In the genomic region with DNA sequence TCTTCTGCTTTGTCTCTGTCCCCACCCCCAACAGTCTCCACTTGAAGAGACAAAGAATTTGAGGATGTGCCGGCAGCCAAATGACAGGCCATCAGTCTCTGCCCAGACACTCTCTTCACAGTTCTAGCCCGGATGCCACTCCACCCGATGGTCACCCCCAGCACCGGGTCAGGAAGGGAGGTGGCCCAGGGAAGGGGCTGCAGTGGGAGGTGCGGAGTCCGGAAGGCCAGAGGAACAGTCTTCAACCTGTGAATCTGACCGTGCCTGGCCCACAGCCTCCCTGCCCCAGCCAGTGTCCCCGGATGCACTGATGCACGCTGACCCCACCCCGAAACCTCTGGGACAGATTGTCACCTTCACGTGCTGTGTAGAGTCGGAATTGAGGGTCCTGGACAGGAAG, we compare ENCODE assay signal across 11 mouse cellular contexts. TPM values are rescaled to one million over a fixed set of nuclear protein-coding genes. Genes with fewer than 3 reads are reported as not detected.
DNase-seq lines count a peak whose midpoint lies in the region; ATAC-seq and TF ChIP-seq lines count a peak whose summit lies in the region.
"Had no signal": no experiment of that assay in that cellular context is flagged by ENCODE, and none has a peak within 500 bp of the region (broad histone marks: within the 10 kb centered on the region; RNA-seq: fewer than 3 reads in every experiment).

No protein-coding gene starts in this region.

- 34% methylated on average over 12 of the region's 12 CpGs for whole genome bisulfite sequencing in lung, embryonic 14.5 days
- WGBS in midbrain, embryonic 14.5 days: 68% methylated on average over 12 of the region's 12 CpGs

- H3K27me3 ChIP-seq in lung, embryonic 14.5 days (ENCODE audit: insufficient read depth, low read length): peaks cover 9% of the 10 kb centered on the region
- peaks cover 7% of the 10 kb centered on the region; the same call in 1 of the 2 replicates for H3K27me3 ChIP-seq in midbrain, embryonic 14.5 days (ENCODE audit: control insufficient read depth, insufficient read depth, low read length)

- H3K4me2 ChIP-seq in lung, embryonic 14.5 days: no peak overlapping the region
- no peak overlapping the region for H3K4me2 ChIP-seq in midbrain, embryonic 14.5 days (ENCODE audit: low read length)

- intact Hi-C loops in heart, postnatal 25 days (cut with DNase I): loop anchor here (5.0 kb wide), 2 partner anchors 94 to 124 kb away; a partner anchor contains a TSS
- intact Hi-C loops in left cerebral cortex, postnatal 14 days (cut with DNase I): loop anchor here (5.0 kb wide), 1 partner anchor 79 kb away; no protein-coding TSS in a partner anchor

- no peaks in the 10 kb centered on the region for H3K9me3 ChIP-seq in lung, embryonic 14.5 days (ENCODE audit: low read depth, low read length)
- H3K9me3 ChIP-seq in midbrain, embryonic 14.5 days (ENCODE audit: control insufficient read depth, low read length): no peaks in the 10 kb centered on the region

- ATAC-seq in lung, embryonic 14.5 days (ENCODE audit: insufficient read depth): 0 out of 2 replicates have a peak, but pooled peaks have one; percentile 52
- no peak for ATAC-seq in midbrain, embryonic 14.5 days (ENCODE audit: low FRiP score, low TSS enrichment)

- TF ChIP-seq CTCF in lung, embryonic 14.5 days (IDR thresholded peaks at IDR 0.05; ENCODE audit: low read depth): no peak

- no peak overlapping the region for H3K4me3 ChIP-seq in lung, embryonic 14.5 days (ENCODE audit: low read depth, low read length)
- no peak overlapping the region for H3K4me3 ChIP-seq in midbrain, embryonic 14.5 days (replicated peaks; ENCODE audit: low read depth, low read length)

- H3K36me3 ChIP-seq in lung, embryonic 14.5 days (ENCODE audit: insufficient read depth): no peaks in the 10 kb centered on the region
- no peaks in the 10 kb centered on the region for H3K36me3 ChIP-seq in midbrain, embryonic 14.5 days (ENCODE audit: control insufficient read depth, insufficient read depth, low read length)

- H3K4me1 ChIP-seq in lung, embryonic 14.5 days (ENCODE audit: insufficient read depth): no peaks in the 10 kb centered on the region; the same call in 1 of the 2 replicates
- H3K4me1 ChIP-seq in midbrain, embryonic 14.5 days (ENCODE audit: control insufficient read depth, insufficient read depth, low read length): 0 out of 2 replicates have a peak, but pooled peaks cover 5% of the 10 kb centered on the region

- DNase-seq in adrenal gland, adult (ENCODE audit: inconsistent age in 2 of 2, low spot score in 1 of 2): peak; percentile 59 to 76
- DNase-seq in adrenal gland, postnatal 4 days (ENCODE audit: low spot score in 2 of 2): no peak
- DNase-seq in adrenal gland, postnatal 10 days: peak; percentile 35
- DNase-seq in heart, postnatal 25 days (ENCODE audit: low spot score): peak; percentile 55
- peak; percentile 39 for DNase-seq in lung, embryonic 14.5 days
- DNase-seq in frontal cortex, postnatal 14 days (ENCODE audit: low spot score in 2 of 2): no peak
- no peak for DNase-seq in left cerebral cortex, postnatal 14 days (ENCODE audit: low spot score in 2 of 2)
- no peak for DNase-seq in midbrain, embryonic 14.5 days
- DNase-seq: cerebellum, postnatal 14 days; layer of hippocampus, adult 9-11 months had no signal

- H3K9ac ChIP-seq in lung, embryonic 14.5 days: no peak overlapping the region
- H3K9ac ChIP-seq in midbrain, embryonic 14.5 days (replicated peaks; ENCODE audit: low read length): no peak overlapping the region

- H3K27ac ChIP-seq in lung, embryonic 14.5 days (ENCODE audit: low read depth): no peak overlapping the region; the same call in 1 of the 2 replicates
- H3K27ac ChIP-seq in midbrain, embryonic 14.5 days (replicated peaks; ENCODE audit: low read depth, low read length): no peak overlapping the region

RNA-seq across cellular contexts. Expression of a gene that starts 33.3 kb away (rescaled TPM):
- total RNA-seq in adrenal gland, postnatal 4 days (2021): 1 to 10 TPM; 2.9 to 4.0 TPM
- 1 to 10 TPM in 1 of 2 experiments, under 1 TPM in 1; 0.84 to 2.2 TPM for total RNA-seq in adrenal gland, postnatal 10 days (2021)
- 1 to 10 TPM; 1.1 to 1.2 TPM for total RNA-seq in heart, postnatal 25 days (2021)
- polyA plus RNA-seq in lung, embryonic 14.5 days (2014; fragmentation: Nextera tagmentation; extraction: Ambion mirVana): 1.2 TPM in 2 replicates
- 10 to 100 TPM; 25.7 to 26.5 TPM for total RNA-seq in left cerebral cortex, postnatal 14 days (2021)
- 5.1 and 6.4 TPM in 2 replicates for polyA plus RNA-seq in midbrain, embryonic 14.5 days (2014; fragmentation: Nextera tagmentation; extraction: Ambion mirVana)

RNA-seq across cellular contexts. Expression of a gene that starts 36.2 kb away (rescaled TPM):
- 100 to 1,000 TPM; 184 to 196 TPM for total RNA-seq in adrenal gland, postnatal 4 days (2021)
- total RNA-seq in adrenal gland, postnatal 10 days (2021): 100 to 1,000 TPM; 419 to 460 TPM
- total RNA-seq in heart, postnatal 25 days (2021): 100 to 1,000 TPM; 676 to 685 TPM
- polyA plus RNA-seq in lung, embryonic 14.5 days (2014; fragmentation: Nextera tagmentation; extraction: Ambion mirVana): 247 TPM in 2 replicates
- total RNA-seq in left cerebral cortex, postnatal 14 days (2021): 100 to 1,000 TPM; 186 to 200 TPM
- polyA plus RNA-seq in midbrain, embryonic 14.5 days (2014; fragmentation: Nextera tagmentation; extraction: Ambion mirVana): 263 and 316 TPM in 2 replicates

RNA-seq across cellular contexts. Expression of a gene that starts 36.2 kb away (rescaled TPM):
- total RNA-seq in adrenal gland, postnatal 4 days (2021): not detected
- total RNA-seq in adrenal gland, postnatal 10 days (2021): not detected
- not detected for total RNA-seq in heart, postnatal 25 days (2021)
- 0.54 and 1.0 TPM in 2 replicates for polyA plus RNA-seq in lung, embryonic 14.5 days (2014; fragmentation: Nextera tagmentation; extraction: Ambion mirVana)
- 1 to 10 TPM; 1.3 to 1.8 TPM for total RNA-seq in left cerebral cortex, postnatal 14 days (2021)
- 0.54 and 1.5 TPM in 2 replicates for polyA plus RNA-seq in midbrain, embryonic 14.5 days (2014; fragmentation: Nextera tagmentation; extraction: Ambion mirVana)
- total RNA-seq: ES-E14 had no signal

Comparison
In these comparisons a context has a peak if more than half of its experiments do, and no peak if none do; other contexts are left out.
1. DNase-seq: peak in adrenal gland, adult (2 of 2), adrenal gland, postnatal 10 days (single experiment), heart, postnatal 25 days (single experiment) and lung, embryonic 14.5 days (single experiment); none in adrenal gland, postnatal 4 days (0 of 2), frontal cortex, postnatal 14 days (0 of 2), left cerebral cortex, postnatal 14 days (0 of 2) and midbrain, embryonic 14.5 days (single experiment).
2. RNA of a gene that starts 33.3 kb away (total RNA-seq): 25.7 to 26.5 TPM in left cerebral cortex, postnatal 14 days; 2.9 to 4.0 TPM in adrenal gland, postnatal 4 days, 0.84 to 2.2 TPM in adrenal gland, postnatal 10 days and 1.1 to 1.2 TPM in heart, postnatal 25 days; every median in the first group is over 4 times any median in the second.